Mouse (Mus musculus): ENCODE data around the gene Dntt. TPM values are rescaled to one million over a fixed set of nuclear protein-coding genes. Genes with fewer than 3 reads are reported as not detected.
A peak's percentile ranks its signal among the peaks of the same experiment; 100 is the strongest.

Dntt gene
- polyA plus RNA-seq, 1 experiment, result 0.14 TPM

- DNase-seq (ENCODE audit: low read depth), result no peak
These were observed 24.5 kb downstream of the Dntt start for GRCm38 (mm10) chr19:41053530-41053929.

GRCm38 (mm10) chr19:41054702-41055101, 25.6 kb downstream of the Dntt start:
- no peak for DNase-seq (ENCODE audit: low read depth)

- no peak for DNase-seq (ENCODE audit: low read depth)
These were observed 42.4 kb downstream of the Dntt start for GRCm38 (mm10) chr19:41071500-41071899.

GRCm38 (mm10) chr19:41073746-41074455, 44.8 kb downstream of the Dntt start:
- DNase-seq (ENCODE audit: low read depth), result no peak

- no peak for DNase-seq (ENCODE audit: low read depth)
These were observed 47.8 kb downstream of the Dntt start, which contains the start of gene Opalin for GRCm38 (mm10) chr19:41076906-41077305. Opalin (minus strand) TSS chr19:41077113.

- DNase-seq (ENCODE audit: low read depth), result no peak
These were observed 52.5 kb downstream of the Dntt start for GRCm38 (mm10) chr19:41081589-41081988.

GRCm38 (mm10) chr19:41083646-41084045, 54.6 kb downstream of the Dntt start:
- no peak for DNase-seq (ENCODE audit: low read depth)

- DNase-seq (ENCODE audit: low read depth), result no peak
These were observed 57.2 kb downstream of the Dntt start for GRCm38 (mm10) chr19:41086289-41086688.

- DNase-seq (ENCODE audit: low read depth), result no peak
These were observed 57.6 kb downstream of the Dntt start for GRCm38 (mm10) chr19:41086700-41087099.

GRCm38 (mm10) chr19:41087901-41088300, 58.8 kb downstream of the Dntt start:
- DNase-seq (ENCODE audit: low read depth), result no peak

GRCm38 (mm10) chr19:41088491-41088890, 59.4 kb downstream of the Dntt start:
- no peak for DNase-seq (ENCODE audit: low read depth)

GRCm38 (mm10) chr19:41089833-41090232, 60.8 kb downstream of the Dntt start:
- DNase-seq (ENCODE audit: low read depth), result no peak

GRCm38 (mm10) chr19:41091901-41092300, 62.8 kb downstream of the Dntt start:
- DNase-seq (ENCODE audit: low read depth), result no peak

- no peak for DNase-seq (ENCODE audit: low read depth)
These were observed 68.0 kb downstream of the Dntt start for GRCm38 (mm10) chr19:41097038-41097437.

GRCm38 (mm10) chr19:41100863-41101262, 71.8 kb downstream of the Dntt start:
- no peak for DNase-seq (ENCODE audit: low read depth)

- peak; percentile 63 for DNase-seq (ENCODE audit: low read depth)
These were observed 72.3 kb downstream of the Dntt start for GRCm38 (mm10) chr19:41101390-41101789.

- DNase-seq (ENCODE audit: low read depth), result no peak
These were observed 75.8 kb downstream of the Dntt start for GRCm38 (mm10) chr19:41104922-41105321.

- DNase-seq (ENCODE audit: low read depth), result no peak
These were observed 78.5 kb downstream of the Dntt start for GRCm38 (mm10) chr19:41107530-41107929.

- no peak for DNase-seq (ENCODE audit: low read depth)
These were observed 79.6 kb downstream of the Dntt start for GRCm38 (mm10) chr19:41108666-41109065.

Other genes with a start within 250 kb of the Dntt start
- 5.1 and 6.9 TPM in 2 replicates for gene Ccnj, start 198.0 kb upstream of the Dntt start, polyA plus RNA-seq (2012; rRNA removed)
- gene Zfp518a, start 134.6 kb upstream of the Dntt start, polyA plus RNA-seq (2012; rRNA removed), result 2.0 TPM in 2 replicates
- gene Blnk, start 34.7 kb upstream of the Dntt start, polyA plus RNA-seq (2012; rRNA removed), result 12.1 and 19.6 TPM in 2 replicates
- gene Opalin, start 47.8 kb downstream of the Dntt start, polyA plus RNA-seq (2012; rRNA removed), result not detected in 2 replicates
- gene Tll2, start 177.6 kb downstream of the Dntt start, polyA plus RNA-seq (2012; rRNA removed), result 0.06 and 0.42 TPM in 2 replicates
- 80.5 and 107 TPM in 2 replicates for gene Tm9sf3, start 234.7 kb downstream of the Dntt start, polyA plus RNA-seq (2012; rRNA removed)